Mouse (Mus musculus): Measurements from ENCODE around the gene Rbpjl. TPM values are rescaled to one million over a fixed set of nuclear protein-coding genes. Genes with fewer than 3 reads are reported as not detected.

Gene Rbpjl
- total RNA-seq, 2 experiments from 2014 or later = 0.38 to 0.42 TPM

- DNase-seq (ENCODE audit: low spot score in 2 of 2) = peak; percentile 70 to 89
Observed at GRCm38 (mm10) chr2:164389499-164389898, 13.4 kb upstream of the Rbpjl start.

- DNase-seq (ENCODE audit: low spot score in 2 of 2) = no peak
Observed at GRCm38 (mm10) chr2:164393126-164393525, 9.8 kb upstream of the Rbpjl start.

- no peak for DNase-seq (ENCODE audit: low spot score in 2 of 2)
Observed at GRCm38 (mm10) chr2:164396076-164396475, 6.9 kb upstream of the Rbpjl start.

- no peak for DNase-seq (ENCODE audit: low spot score in 2 of 2)
Observed at GRCm38 (mm10) chr2:164396911-164397310, 6.0 kb upstream of the Rbpjl start.

GRCm38 (mm10) chr2:164403396-164404081 lies 598 bp downstream of the Rbpjl start:
- DNase-seq (ENCODE audit: low spot score in 2 of 2) = no peak

- DNase-seq (ENCODE audit: low spot score in 2 of 2) = no peak
Observed at GRCm38 (mm10) chr2:164404082-164404990, 1.4 kb downstream of the Rbpjl start.

- no peak for DNase-seq (ENCODE audit: low spot score in 2 of 2)
Observed at GRCm38 (mm10) chr2:164405060-164405459, 2.1 kb downstream of the Rbpjl start, which contains the start of gene Matn4. TSS of gene Matn4 (minus strand) at chr2:164405160.

GRCm38 (mm10) chr2:164405519-164405918 lies 2.6 kb downstream of the Rbpjl start:
- no peak for DNase-seq (ENCODE audit: low spot score in 2 of 2)

GRCm38 (mm10) chr2:164407708-164408107 lies 4.8 kb downstream of the Rbpjl start:
- DNase-seq (ENCODE audit: low spot score in 2 of 2) = peak; percentile 57 to 76

GRCm38 (mm10) chr2:164414167-164414566 lies 11.2 kb downstream of the Rbpjl start:
- DNase-seq (ENCODE audit: low spot score in 2 of 2) = no peak

- no peak for DNase-seq (ENCODE audit: low spot score in 2 of 2)
Observed at GRCm38 (mm10) chr2:164414581-164414980, 11.6 kb downstream of the Rbpjl start.

- peak in 1 of 2 experiments; percentile 43 for DNase-seq (ENCODE audit: low spot score in 2 of 2)
Observed at GRCm38 (mm10) chr2:164417198-164417597, 14.3 kb downstream of the Rbpjl start.

GRCm38 (mm10) chr2:164418308-164418875 lies 15.5 kb downstream of the Rbpjl start:
- no peak for DNase-seq (ENCODE audit: low spot score in 2 of 2)

- no peak for DNase-seq (ENCODE audit: low spot score in 2 of 2)
Observed at GRCm38 (mm10) chr2:164419489-164419888, 16.5 kb downstream of the Rbpjl start.

- DNase-seq (ENCODE audit: low spot score in 2 of 2) = no peak
Observed at GRCm38 (mm10) chr2:164421306-164421705, 18.4 kb downstream of the Rbpjl start.

- DNase-seq (ENCODE audit: low spot score in 2 of 2) = no peak
Observed at GRCm38 (mm10) chr2:164421979-164422378, 19.0 kb downstream of the Rbpjl start.

- no peak for DNase-seq (ENCODE audit: low spot score in 2 of 2)
Observed at GRCm38 (mm10) chr2:164422675-164423393, 19.9 kb downstream of the Rbpjl start.

- peak in 1 of 2 experiments; percentile 53 for DNase-seq (ENCODE audit: low spot score in 2 of 2)
Observed at GRCm38 (mm10) chr2:164423464-164423863, 20.5 kb downstream of the Rbpjl start.

GRCm38 (mm10) chr2:164424406-164424805 lies 21.5 kb downstream of the Rbpjl start:
- no peak for DNase-seq (ENCODE audit: low spot score in 2 of 2)

- peak in 1 of 2 experiments; percentile 64 for DNase-seq (ENCODE audit: low spot score in 2 of 2)
Observed at GRCm38 (mm10) chr2:164425401-164425800, 22.5 kb downstream of the Rbpjl start.

- DNase-seq (ENCODE audit: low spot score in 2 of 2) = no peak
Observed at GRCm38 (mm10) chr2:164426121-164426520, 23.2 kb downstream of the Rbpjl start.
